Mouse (Mus musculus) midbrain, embryonic 11.5 days (tissue): Measurements from ENCODE around the gene Ccdc13. TPM values are rescaled to one million over a fixed set of nuclear protein-coding genes. Genes with fewer than 3 reads are reported as not detected.

Experiments used
- ATAC-seq: fragments of 200-750 bp; cut with Nextera tagmentation; 2 replicates; pipeline ENCODE4 v1.8.0; 2017; ENCODE audit warnings: moderate TSS enrichment, moderate library complexity; ENCODE audit not compliant: low FRiP score
- DNase-seq: peaks from one replicate; pipeline ENCODE4 v3.0.0; 2015; ENCODE audit warnings: low spot score; ENCODE audit errors: missing footprints
- H3K27ac ChIP-seq: fragments of 300-500 bp; sonication (generic); 2 replicates; pipeline ENCODE4 v1.5.1; 2014; ENCODE audit warnings: low read depth, low read length
- H3K27me3 ChIP-seq: fragments of 300-500 bp; sonication (generic); 2 replicates; pipeline ENCODE4 v1.6.1; 2014; ENCODE audit warnings: mild to moderate bottlenecking, low read length, moderate library complexity, mixed read lengths; ENCODE audit not compliant: control insufficient read depth, insufficient read depth
- H3K36me3 ChIP-seq: fragments of 300-500 bp; sonication (generic); 2 replicates; pipeline ENCODE4 v1.6.1; 2014; ENCODE audit warnings: mild to moderate bottlenecking, low read length, moderate library complexity, mixed read lengths; ENCODE audit not compliant: control insufficient read depth, insufficient read depth
- H3K4me1 ChIP-seq: fragments of 300-500 bp; sonication (generic); 2 replicates; pipeline ENCODE4 v1.6.1; 2014; ENCODE audit warnings: low read length; ENCODE audit not compliant: control insufficient read depth, insufficient read depth
- H3K4me2 ChIP-seq: fragments of 300-500 bp; sonication (generic); 2 replicates; pipeline ENCODE4 v1.6.1; 2014; ENCODE audit warnings: mild to moderate bottlenecking, moderate library complexity
- H3K4me3 ChIP-seq: fragments of 300-500 bp; sonication (generic); 2 replicates; pipeline ENCODE4 v1.5.1; 2014; ENCODE audit warnings: low read depth, low read length
- H3K9ac ChIP-seq: fragments of 300-500 bp; sonication (generic); 2 replicates; pipeline ENCODE4 v1.6.1; 2014; ENCODE audit warnings: low read length
- H3K9me3 ChIP-seq: fragments of 300-500 bp; sonication (generic); 2 replicates; pipeline ENCODE4 v1.6.1; 2016; ENCODE audit warnings: low read length; ENCODE audit not compliant: control insufficient read depth
- WGBS: fragments of 180-500 bp; shearing (Covaris S2); extraction: QIAGEN DNeasy Blood & Tissue Kit; methylation state at CpG from one replicate; pipeline ENCODE4 v1.1.7; 2014; 5-methylcytosine and 5-hydroxymethylcytosine counted together
- polyA plus RNA-seq: library from polyadenylated mRNA; unstranded; fragments of >200 nt; fragmentation: Nextera tagmentation; extraction: Ambion mirVana; gene quantifications from 2 replicates; pipeline ENCODE4 v1.2.1, GENCODE M21; 2014

The Ccdc13 gene
- polyA plus RNA-seq, 1 experiment from 2014 or later, result 2.0 TPM

GRCm38 (mm10) chr9:121775951-121776350, 63.3 kb downstream of the Ccdc13 start:
- Histone ChIP-seq H3K27ac (no peak overlapping the region), H3K27me3 (peaks cover 29% of the 10 kb centered on the region), H3K4me1 (peaks cover 4% of the 10 kb centered on the region), H3K4me2 (no peak overlapping the region), H3K9me3 (no peaks in the 10 kb centered on the region), H3K36me3 (no peaks in the 10 kb centered on the region), H3K9ac (no peak overlapping the region), H3K4me3 (no peak overlapping the region)
- no peak for ATAC-seq
- WGBS, result 81% methylated on average over 10 of the region's 10 CpGs
- DNase-seq, result no peak

- H3K36me3 ChIP-seq, result no peaks in the 10 kb centered on the region
- H3K9ac ChIP-seq, result no peak overlapping the region
- WGBS, result 80% methylated on average over 5 of the region's 5 CpGs
- no peak overlapping the region for H3K4me3 ChIP-seq
- no peak overlapping the region for H3K27ac ChIP-seq
- H3K27me3 ChIP-seq, result peaks cover 8% of the 10 kb centered on the region
- DNase-seq (no peak), ATAC-seq (no peak)
- no peak overlapping the region for H3K4me2 ChIP-seq
- H3K9me3 ChIP-seq, result no peaks in the 10 kb centered on the region
- H3K4me1 ChIP-seq, result no peaks in the 10 kb centered on the region
Measured at GRCm38 (mm10) chr9:121772412-121772811, 66.8 kb downstream of the Ccdc13 start.

GRCm38 (mm10) chr9:121765166-121765855, 74.0 kb downstream of the Ccdc13 start:
- no peak overlapping the region for H3K4me3 ChIP-seq
- WGBS, result 90% methylated on average over 16 of the region's 16 CpGs
- no peaks in the 10 kb centered on the region; the same call in 1 of the 2 replicates for H3K36me3 ChIP-seq
- H3K27me3 ChIP-seq, result no peaks in the 10 kb centered on the region
- H3K9ac ChIP-seq, result no peak overlapping the region
- DNase-seq (no peak), ATAC-seq (no peak)
- no peak overlapping the region for H3K27ac ChIP-seq
- H3K4me1 ChIP-seq, result peaks cover 12% of the 10 kb centered on the region
- no peak overlapping the region for H3K4me2 ChIP-seq
- no peaks in the 10 kb centered on the region for H3K9me3 ChIP-seq

GRCm38 (mm10) chr9:121763716-121764115, 75.5 kb downstream of the Ccdc13 start:
- H3K4me1 ChIP-seq, result peaks cover 17% of the 10 kb centered on the region
- WGBS, result 93% methylated on average over 19 of the region's 19 CpGs
- H3K4me3 ChIP-seq, result no peak overlapping the region
- H3K36me3 ChIP-seq, result no peaks in the 10 kb centered on the region; the same call in 1 of the 2 replicates
- H3K9ac ChIP-seq, result no peak overlapping the region
- H3K4me2 ChIP-seq, result no peak overlapping the region
- H3K27me3 ChIP-seq, result no peaks in the 10 kb centered on the region
- no peaks in the 10 kb centered on the region for H3K9me3 ChIP-seq
- DNase-seq (no peak), ATAC-seq (no peak)
- H3K27ac ChIP-seq, result no peak overlapping the region

- H3K36me3 ChIP-seq, result no peaks in the 10 kb centered on the region; the same call in 1 of the 2 replicates
- ATAC-seq, result no peak
- 91% methylated on average over 25 of the region's 25 CpGs for WGBS
Measured at GRCm38 (mm10) chr9:121762761-121763160, 76.5 kb downstream of the Ccdc13 start.

GRCm38 (mm10) chr9:121762248-121762647, 77.0 kb downstream of the Ccdc13 start:
- ATAC-seq, result no peak
- no peak overlapping the region for H3K27ac ChIP-seq
- WGBS, result 89% methylated on average over 10 of the region's 10 CpGs

More at GRCm38 (mm10) chr9:121762761-121763160, 76.5 kb downstream of the Ccdc13 start:
- Histone ChIP-seq H3K4me2 (no peak overlapping the region), H3K4me1 (peaks cover 24% of the 10 kb centered on the region), H3K9ac (no peak overlapping the region), H3K4me3 (no peak overlapping the region), H3K27ac (no peak overlapping the region), H3K27me3 (no peaks in the 10 kb centered on the region), H3K9me3 (no peaks in the 10 kb centered on the region)
- no peak for DNase-seq

GRCm38 (mm10) chr9:121761787-121762186, 77.5 kb downstream of the Ccdc13 start:
- no peak overlapping the region for H3K9ac ChIP-seq

More at GRCm38 (mm10) chr9:121762248-121762647, 77.0 kb downstream of the Ccdc13 start:
- Histone ChIP-seq H3K36me3 (no peaks in the 10 kb centered on the region; the same call in 1 of the 2 replicates), H3K4me3 (no peak overlapping the region), H3K9ac (no peak overlapping the region), H3K9me3 (no peaks in the 10 kb centered on the region), H3K4me1 (peaks cover 24% of the 10 kb centered on the region), H3K27me3 (no peaks in the 10 kb centered on the region), H3K4me2 (no peak overlapping the region)
- DNase-seq, result no peak

GRCm38 (mm10) chr9:121761091-121761665, 78.1 kb downstream of the Ccdc13 start:
- peaks cover 24% of the 10 kb centered on the region for H3K4me1 ChIP-seq
- H3K27ac ChIP-seq, result no peak overlapping the region
- H3K36me3 ChIP-seq, result no peaks in the 10 kb centered on the region; the same call in 1 of the 2 replicates
- 63% methylated on average over 10 of the region's 10 CpGs for WGBS
- peak overlapping the region; percentile 83; the same call in 1 of the 2 replicates for H3K4me3 ChIP-seq
- ATAC-seq, result no peak
- H3K4me2 ChIP-seq, result peak overlapping the region; percentile 99
- no peaks in the 10 kb centered on the region for H3K9me3 ChIP-seq
- H3K27me3 ChIP-seq, result no peaks in the 10 kb centered on the region
- no peak for DNase-seq
- H3K9ac ChIP-seq, result peak overlapping the region; percentile 6; the same call in 1 of the 2 replicates

More at GRCm38 (mm10) chr9:121761787-121762186, 77.5 kb downstream of the Ccdc13 start:
- H3K36me3 ChIP-seq, result no peaks in the 10 kb centered on the region; the same call in 1 of the 2 replicates
- H3K27ac ChIP-seq, result no peak overlapping the region
- no peak overlapping the region for H3K4me2 ChIP-seq
- no peak overlapping the region for H3K4me3 ChIP-seq
- ATAC-seq, result no peak
- no peaks in the 10 kb centered on the region for H3K9me3 ChIP-seq
- WGBS, result 73% methylated on average over 8 of the region's 8 CpGs
- no peak for DNase-seq
- no peaks in the 10 kb centered on the region for H3K27me3 ChIP-seq
- peaks cover 24% of the 10 kb centered on the region for H3K4me1 ChIP-seq
